Mouse (Mus musculus) bone marrow macrophage, adult 2 months (primary cell): Measurements from ENCODE around the gene Scp2.

ENCODE experiments used
- CTCF ChIP-seq: IDR thresholded peaks from 2 replicates; pipeline ENCODE4 v1.5.1; 2012; ENCODE audit warnings: low read depth, mild to moderate bottlenecking, low read length, moderate library complexity
- POLR2A ChIP-seq: IDR thresholded peaks from 2 replicates; pipeline ENCODE4 v1.6.1; 2012; ENCODE audit warnings: mild to moderate bottlenecking, low read depth, low read length, borderline replicate concordance

DNA sequence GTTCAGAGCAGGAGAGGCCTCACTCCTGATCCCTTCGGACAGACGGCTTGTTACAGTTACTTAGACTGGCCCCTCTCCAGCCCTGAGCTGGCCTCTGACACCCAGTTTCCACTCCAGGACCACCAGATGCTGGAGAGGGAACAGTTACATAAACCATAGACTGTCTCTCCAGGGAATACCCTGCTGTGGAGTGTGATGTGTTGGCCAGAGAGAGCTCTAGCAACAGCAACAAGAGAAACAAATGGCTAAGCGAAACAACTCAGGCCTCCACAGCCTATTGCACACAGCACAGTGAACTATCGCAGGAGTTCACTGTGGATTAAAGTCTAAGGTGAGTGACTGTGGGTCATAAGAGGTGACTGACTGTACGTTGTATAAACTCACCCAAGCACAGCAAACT lies 120.2 kb downstream of the Scp2 start:
- TF ChIP-seq CTCF (no peak), POLR2A (no peak)
